Mouse (Mus musculus) right cerebral cortex, adult 18-20 months (tissue): ENCODE data around the gene Lat.

Experiments used
- DNase-seq: peaks from one replicate; pipeline ENCODE4 v3.0.0; 2022; ENCODE audit warnings: mixed read lengths

The Lat gene

GRCm38 (mm10) chr7:126363038-126363437 lies 6.3 kb downstream of the Lat start:
- DNase-seq = no peak

DNA sequence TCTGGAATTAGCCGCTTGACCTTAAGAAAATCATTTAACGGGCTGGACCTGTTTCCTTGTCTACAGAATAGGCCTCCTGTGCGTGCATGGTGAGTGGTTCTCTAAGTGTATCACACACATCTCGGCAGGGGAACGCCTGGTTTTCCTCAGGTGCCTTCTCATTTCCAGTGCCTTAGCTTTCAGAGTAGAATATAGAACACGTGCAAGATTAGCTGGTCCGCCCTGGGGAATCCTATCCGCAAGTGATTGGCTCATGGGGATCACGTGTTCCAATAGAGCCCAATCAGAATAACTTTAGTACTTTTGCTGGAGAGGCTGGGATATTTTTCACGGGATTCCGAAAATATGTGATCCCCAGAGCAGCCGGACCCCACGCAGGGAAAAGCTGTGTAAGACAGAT lies 10.3 kb downstream of the Lat start:
- DNase-seq = no peak

DNA sequence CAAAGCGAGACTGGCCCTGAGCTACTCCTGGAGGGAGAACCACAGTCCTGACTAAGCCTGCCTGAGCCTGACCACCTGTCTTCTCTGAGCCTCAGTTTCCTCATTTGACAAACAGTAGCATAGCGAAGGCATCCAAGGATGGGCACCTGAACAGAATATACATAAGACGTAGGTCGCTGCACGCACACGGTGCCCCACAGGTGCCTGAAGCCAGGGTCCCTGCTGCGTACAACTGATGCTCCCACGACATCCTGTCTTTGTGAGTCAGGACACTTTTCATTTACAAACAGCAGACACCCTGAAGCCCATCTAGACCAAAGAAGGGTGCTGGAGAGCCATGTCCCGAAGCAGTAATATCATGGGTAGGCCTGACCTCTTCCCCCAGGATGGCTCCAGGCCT lies 11.0 kb downstream of the Lat start:
- no peak for DNase-seq

GRCm38 (mm10) chr7:126357838-126358237 lies 11.5 kb downstream of the Lat start:
- no peak for DNase-seq

- DNase-seq = no peak
Observed at GRCm38 (mm10) chr7:126356793-126357591, 12.4 kb downstream of the Lat start.

DNA sequence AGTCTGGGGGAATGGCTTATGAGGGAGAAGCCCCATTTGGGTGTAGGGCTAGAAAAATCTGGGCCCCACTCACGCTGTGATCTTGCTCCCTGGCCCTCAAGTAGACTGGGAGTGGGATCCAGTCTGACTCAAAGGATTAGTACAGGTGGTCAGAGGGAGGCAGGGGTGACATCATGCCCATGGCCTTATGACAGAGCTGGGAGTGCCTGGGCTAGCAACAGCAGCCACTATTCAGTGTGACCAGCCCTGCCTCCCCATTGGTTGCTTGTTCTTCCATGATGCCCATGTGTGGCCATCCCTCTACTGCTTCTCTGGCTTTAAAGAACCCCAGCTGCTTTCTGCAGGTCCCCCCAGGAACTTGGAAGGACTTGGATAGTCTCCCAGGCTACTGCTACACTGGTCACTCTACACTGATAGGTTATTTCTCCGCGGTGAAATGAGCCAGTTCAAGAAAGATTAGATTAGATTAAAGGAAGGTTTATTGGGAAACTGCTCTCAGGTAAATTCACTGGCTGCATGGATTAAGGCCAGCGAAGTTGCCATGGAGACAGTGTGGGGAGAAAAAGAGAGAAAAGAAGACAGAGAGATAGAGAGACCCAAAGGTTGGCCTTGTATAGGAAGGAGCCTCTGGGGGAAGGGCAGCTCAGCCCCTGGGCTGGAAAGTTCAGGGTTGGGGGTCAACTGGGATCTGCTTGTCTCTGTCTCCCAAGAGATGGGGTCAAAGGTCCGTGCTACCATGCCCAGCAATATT lies 13.3 kb downstream of the Lat start:
- DNase-seq = no peak

GRCm38 (mm10) chr7:126354738-126355614 lies 14.4 kb downstream of the Lat start:
- DNase-seq = no peak

DNA sequence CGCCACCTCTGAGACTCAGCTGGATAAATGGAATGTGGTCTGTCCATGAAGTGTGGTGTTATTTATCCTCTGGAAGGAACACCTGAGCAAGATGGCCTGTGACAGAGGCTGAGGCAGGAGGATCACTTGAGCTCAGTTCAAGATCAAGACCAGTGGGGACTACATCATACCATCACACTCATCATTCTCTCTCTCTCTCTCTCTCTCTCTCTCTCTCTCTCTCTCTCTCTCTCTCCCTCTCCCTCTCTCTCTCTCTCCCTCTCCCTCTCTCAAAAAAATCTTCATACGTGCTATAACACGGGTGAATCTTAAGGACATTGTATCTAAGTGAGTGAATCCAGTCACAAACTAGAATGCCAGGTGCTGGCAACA lies 15.4 kb downstream of the Lat start:
- no peak for DNase-seq

- DNase-seq = no peak
Observed at GRCm38 (mm10) chr7:126353251-126353993, 15.9 kb downstream of the Lat start.

- no peak for DNase-seq
Observed at GRCm38 (mm10) chr7:126351419-126351951, 17.9 kb downstream of the Lat start.

DNA sequence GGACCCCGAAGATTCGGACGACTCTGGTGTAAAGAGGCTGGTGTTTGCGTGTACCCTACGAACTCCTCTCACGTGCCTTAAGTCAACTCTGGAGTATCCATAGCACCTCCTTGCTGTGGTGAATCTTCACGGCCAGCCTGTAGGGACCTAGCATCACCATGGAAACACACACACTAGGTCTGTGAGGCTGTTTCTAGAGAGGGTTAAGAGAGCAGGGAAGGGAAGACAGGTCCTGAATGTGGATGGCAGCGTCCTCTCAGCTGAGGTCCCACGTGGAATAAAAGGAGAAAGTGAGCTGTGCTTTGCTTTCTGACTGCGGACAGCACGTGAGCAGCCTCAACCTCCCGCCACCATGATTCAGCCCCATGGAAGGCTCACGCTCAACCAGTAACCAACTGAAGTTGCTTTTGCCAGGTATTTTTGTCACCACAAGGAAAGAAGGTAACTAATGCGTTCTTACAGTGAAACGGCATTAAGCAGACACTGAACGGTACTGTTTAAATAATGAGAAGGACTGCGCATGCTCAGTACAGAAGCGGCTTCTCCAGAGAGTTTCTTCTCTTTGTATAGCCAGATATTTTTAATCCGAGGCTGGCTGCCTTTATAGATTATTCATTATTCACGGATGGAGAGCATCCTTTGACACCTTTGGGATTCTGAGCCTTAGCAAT lies 18.5 kb downstream of the Lat start:
- no peak for DNase-seq

- DNase-seq = no peak
Observed at GRCm38 (mm10) chr7:126348293-126348692, 21.1 kb downstream of the Lat start.

- no peak for DNase-seq
Observed at GRCm38 (mm10) chr7:126347098-126347497, 22.3 kb downstream of the Lat start.

DNA sequence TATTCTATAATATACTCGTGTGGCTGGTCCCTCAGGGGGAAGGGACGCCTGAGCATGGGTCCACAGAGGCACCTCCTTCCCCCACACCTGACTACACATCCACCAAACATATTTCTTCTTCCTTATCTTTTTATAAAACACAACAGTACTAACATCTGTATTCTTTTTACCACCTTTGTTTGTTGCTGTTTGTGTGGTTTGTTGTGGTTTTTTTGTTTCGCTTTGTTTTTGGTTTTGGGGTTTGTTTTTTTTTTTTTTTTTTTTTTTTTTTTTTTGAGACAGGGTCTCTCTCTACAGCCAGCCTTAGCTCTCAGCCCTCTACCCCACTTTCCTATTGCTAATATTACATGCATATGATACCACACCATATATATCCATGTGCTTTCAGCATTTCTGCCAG lies 23.4 kb downstream of the Lat start:
- no peak for DNase-seq

DNA sequence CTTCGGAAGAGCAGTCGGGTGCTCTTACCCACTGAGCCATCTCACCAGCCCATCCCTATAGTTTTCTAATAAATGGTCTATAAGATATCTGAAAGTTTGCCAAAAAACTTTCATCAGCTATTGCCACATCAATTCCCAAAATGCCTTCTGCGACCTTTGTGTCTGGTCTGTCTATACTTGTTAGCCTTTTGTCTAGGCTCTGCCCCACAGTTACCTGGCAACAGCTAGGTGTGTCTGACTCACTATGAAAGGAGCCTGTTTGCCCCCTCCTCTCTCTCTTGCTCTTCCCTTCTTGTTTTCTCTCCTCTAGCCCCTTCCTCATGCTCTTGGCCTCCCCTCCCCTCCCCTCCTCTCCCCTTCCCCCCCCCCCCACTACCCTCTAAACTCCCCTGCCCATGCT lies 23.8 kb downstream of the Lat start:
- DNase-seq = no peak

DNA sequence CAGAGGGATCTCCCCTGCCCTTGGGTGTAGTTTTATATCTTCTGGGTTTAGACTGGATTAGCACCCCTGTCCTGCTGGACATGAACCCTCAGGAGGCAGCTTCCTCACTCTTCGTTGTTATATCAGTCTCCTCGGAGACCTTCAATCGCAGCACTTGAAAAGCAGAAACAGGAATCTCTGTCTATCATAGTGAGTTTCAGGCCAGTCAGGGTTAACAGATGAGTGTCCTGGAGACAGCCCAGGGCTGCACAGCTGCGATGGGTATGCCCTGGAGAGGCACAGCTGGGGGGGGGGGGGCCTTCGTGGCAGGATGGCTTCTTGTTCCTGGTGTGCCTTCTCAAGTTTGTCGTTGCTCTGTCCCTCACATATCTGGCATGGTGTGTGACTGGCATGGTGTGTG lies 28.5 kb downstream of the Lat start:
- no peak for DNase-seq

- no peak for DNase-seq
Observed at GRCm38 (mm10) chr7:126340206-126340618, 29.2 kb downstream of the Lat start.

DNA sequence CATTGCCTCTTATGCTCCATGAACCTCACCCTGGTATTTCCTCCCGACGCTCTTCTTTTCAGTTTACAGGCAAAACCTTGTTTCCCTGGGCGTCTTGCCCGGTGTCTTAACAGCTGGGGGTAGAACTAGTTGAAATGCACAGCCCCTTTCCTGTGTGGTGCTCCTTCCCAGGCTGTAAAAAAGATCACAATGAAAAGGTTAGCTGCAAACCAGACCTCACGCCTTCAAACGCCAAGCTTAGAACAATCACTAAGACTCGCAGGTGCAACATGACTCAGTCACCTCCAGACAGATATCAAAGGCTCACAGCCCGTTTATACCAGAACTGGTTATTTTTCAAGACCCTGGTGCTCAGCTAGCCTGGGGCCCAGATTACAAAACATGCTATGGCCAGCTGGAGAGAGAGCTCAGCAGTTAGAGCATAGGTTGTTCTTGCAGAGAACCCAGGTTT lies 29.8 kb downstream of the Lat start:
- DNase-seq = no peak

- no peak for DNase-seq
Observed at GRCm38 (mm10) chr7:126338906-126339305, 30.5 kb downstream of the Lat start.

DNA sequence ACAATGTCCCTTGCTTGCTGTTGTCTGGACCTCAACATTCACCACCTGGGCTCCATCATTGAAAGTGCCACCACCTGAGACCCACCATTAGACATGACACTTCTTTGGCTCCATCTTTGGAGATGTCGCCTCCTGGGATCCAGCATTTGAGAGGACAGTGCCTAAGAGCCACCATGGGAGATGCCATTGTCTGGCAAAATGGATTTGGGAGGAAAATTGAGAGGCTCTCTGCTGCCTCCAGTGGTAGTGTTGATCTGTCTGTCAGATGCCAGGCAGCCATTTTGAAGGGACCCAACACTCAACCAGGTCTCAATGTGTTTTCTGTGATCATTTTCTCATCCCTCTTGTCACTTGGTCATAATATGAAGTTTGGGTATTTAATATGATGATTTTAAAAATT lies 33.8 kb downstream of the Lat start:
- no peak for DNase-seq

GRCm38 (mm10) chr7:126332691-126333090 lies 36.7 kb downstream of the Lat start:
- DNase-seq = no peak

GRCm38 (mm10) chr7:126330693-126331092 lies 38.7 kb downstream of the Lat start:
- no peak for DNase-seq
